Mouse (Mus musculus) myocyte (in vitro differentiated cells): ENCODE data around the gene Ttll5.

ENCODE experiments used
- CEBPB ChIP-seq: IDR thresholded peaks from 2 replicates; pipeline ENCODE4 v1.6.1; 2011; ENCODE audit warnings: mild to moderate bottlenecking, moderate library complexity; ENCODE audit not compliant: poor library complexity, insufficient read depth, severe bottlenecking
- E2F4 ChIP-seq: IDR thresholded peaks from one replicate; pipeline ENCODE4 v1.6.1; 2011; ENCODE audit warnings: mild to moderate bottlenecking, control low read depth, moderate library complexity; ENCODE audit not compliant: insufficient read depth
- MAX ChIP-seq: IDR thresholded peaks from one replicate; pipeline ENCODE4 v1.6.1; 2011; ENCODE audit warnings: low read depth, mild to moderate bottlenecking, control low read depth
- MYOD1 ChIP-seq, 3 experiments: IDR thresholded peaks; one replicate each; pipeline ENCODE4 v1.6.1; 2011; ENCODE audit warnings: control low read depth in 2 of 3, low read depth in 2 of 3, mild to moderate bottlenecking in 2 of 3, moderate library complexity in 1 of 3; ENCODE audit not compliant: insufficient read length in 2 of 3, control insufficient read depth in 1 of 3
- MYOG ChIP-seq, 3 experiments: IDR thresholded peaks; one replicate each; pipeline ENCODE4 v1.6.1; 2011; ENCODE audit warnings: control low read depth in 2 of 3, low read depth in 2 of 3, mild to moderate bottlenecking in 2 of 3; ENCODE audit not compliant: insufficient read length in 2 of 3, control insufficient read depth in 1 of 3, insufficient read depth in 1 of 3
- POLR2A ChIP-seq: IDR thresholded peaks from one replicate; pipeline ENCODE4 v1.6.1; 2011; ENCODE audit warnings: low read depth, mild to moderate bottlenecking, control low read depth, moderate library complexity; ENCODE audit not compliant: insufficient read length
- POLR2AphosphoS2 ChIP-seq: IDR thresholded peaks from one replicate; pipeline ENCODE4 v1.6.1; 2011; ENCODE audit warnings: low read depth, control low read depth; ENCODE audit not compliant: insufficient read length
- REST ChIP-seq: IDR thresholded peaks from one replicate; pipeline ENCODE4 v1.6.1; 2011; ENCODE audit warnings: mild to moderate bottlenecking, control low read depth, moderate library complexity; ENCODE audit not compliant: insufficient read depth, insufficient read length
- SRF ChIP-seq: IDR thresholded peaks from one replicate; pipeline ENCODE4 v1.6.1; 2011; ENCODE audit warnings: low read depth; ENCODE audit not compliant: control insufficient read depth, insufficient read length
- TCF12 ChIP-seq: IDR thresholded peaks from one replicate; pipeline ENCODE4 v1.6.1; 2011; ENCODE audit warnings: mild to moderate bottlenecking, control low read depth; ENCODE audit not compliant: poor library complexity, insufficient read depth, severe bottlenecking
- TCF3 ChIP-seq: IDR thresholded peaks from one replicate; pipeline ENCODE4 v1.6.1; 2011; ENCODE audit warnings: low read depth, control low read depth; ENCODE audit not compliant: insufficient read length
- USF1 ChIP-seq: IDR thresholded peaks from one replicate; pipeline ENCODE4 v1.6.1; 2011; ENCODE audit warnings: low read depth, mild to moderate bottlenecking, control low read depth, moderate library complexity

- no peak for TF ChIP-seq POLR2A
- no peak for TF ChIP-seq USF1
- TF ChIP-seq E2F4: no peak
- TF ChIP-seq POLR2AphosphoS2: no peak
- no peak for TF ChIP-seq TCF3
- TF ChIP-seq MAX: no peak
- no peak for TF ChIP-seq MYOD1 (IDR thresholded peaks at IDR 0.05; ENCODE audit: control insufficient read depth in 1 of 3, insufficient read length in 2 of 3, low read depth in 2 of 3)
- TF ChIP-seq MYOG (IDR thresholded peaks at IDR 0.05; ENCODE audit: control insufficient read depth in 1 of 3, insufficient read depth in 1 of 3, insufficient read length in 2 of 3, low read depth in 2 of 3): no peak
- no peak for TF ChIP-seq CEBPB
- no peak for TF ChIP-seq SRF
- TF ChIP-seq REST: no peak
- TF ChIP-seq TCF12: no peak
Observed at GRCm38 (mm10) chr12:85986540-85987443, 162.3 kb downstream of the Ttll5 start.
